Mouse (Mus musculus) midbrain, embryonic 16.5 days (tissue): ENCODE measurements around the gene Ppfibp1. TPM values are rescaled to one million over a fixed set of nuclear protein-coding genes. Genes with fewer than 3 reads are reported as not detected.

ENCODE experiments used
- ATAC-seq: fragments of 200-750 bp; cut with Nextera tagmentation; 2 replicates; pipeline ENCODE4 v1.8.0; 2017; ENCODE audit warnings: moderate TSS enrichment
- H3K27ac ChIP-seq: fragments of 300-500 bp; sonication (generic); 2 replicates; pipeline ENCODE4 v1.5.1; 2014; ENCODE audit warnings: mild to moderate bottlenecking, low read length, mixed read lengths
- H3K27me3 ChIP-seq: fragments of 300-500 bp; sonication (generic); 2 replicates; pipeline ENCODE4 v1.6.1; 2014; ENCODE audit warnings: low read depth, low read length, mixed read lengths; ENCODE audit not compliant: control insufficient read depth, insufficient read depth
- H3K36me3 ChIP-seq: fragments of 300-500 bp; sonication (generic); 2 replicates; pipeline ENCODE4 v1.6.1; 2014; ENCODE audit warnings: mild to moderate bottlenecking, low read length, moderate library complexity, mixed read lengths; ENCODE audit not compliant: control insufficient read depth, insufficient read depth
- H3K4me1 ChIP-seq: fragments of 300-500 bp; sonication (generic); 2 replicates; pipeline ENCODE4 v1.6.1; 2014; ENCODE audit warnings: mild to moderate bottlenecking, low read length, mixed read lengths; ENCODE audit not compliant: control insufficient read depth, insufficient read depth
- H3K4me2 ChIP-seq: fragments of 300-500 bp; sonication (generic); 2 replicates; pipeline ENCODE4 v1.6.1; 2014; ENCODE audit warnings: mild to moderate bottlenecking, low read length, mixed read lengths
- H3K4me3 ChIP-seq: fragments of 300-500 bp; sonication (generic); 2 replicates; pipeline ENCODE4 v1.5.1; 2014; ENCODE audit warnings: low read depth, mild to moderate bottlenecking, low read length, moderate library complexity, mixed read lengths
- H3K9ac ChIP-seq: fragments of 300-500 bp; sonication (generic); 2 replicates; pipeline ENCODE4 v1.6.1; 2014; ENCODE audit warnings: low read depth, low read length, mixed read lengths
- H3K9me3 ChIP-seq: fragments of 300-500 bp; sonication (generic); replicated peaks from 2 replicates; pipeline ENCODE4 v1.6.1; 2014; ENCODE audit warnings: mild to moderate bottlenecking, low read length, mixed read lengths; ENCODE audit not compliant: control insufficient read depth, poor library complexity, severe bottlenecking
- WGBS: fragments of 180-500 bp; shearing (Covaris S2); extraction: QIAGEN DNeasy Blood & Tissue Kit; methylation state at CpG from one replicate; pipeline ENCODE4 v1.1.7; 2014; 5-methylcytosine and 5-hydroxymethylcytosine counted together
- polyA plus RNA-seq: library from polyadenylated mRNA; unstranded; fragments of >200 nt; fragmentation: Nextera tagmentation; extraction: Ambion mirVana; gene quantifications from 2 replicates; pipeline ENCODE4 v1.2.1, GENCODE M21; 2015

The Ppfibp1 gene
- polyA plus RNA-seq, 1 experiment from 2014 or later = 19.6 TPM

- H3K27ac ChIP-seq = 0 out of 2 replicates have a peak overlapping the region, but pooled peaks have one; percentile 29
Measured at GRCm38 (mm10) chr6:147075808-147076387, 187.6 kb downstream of the Ppfibp1 start.

DNA sequence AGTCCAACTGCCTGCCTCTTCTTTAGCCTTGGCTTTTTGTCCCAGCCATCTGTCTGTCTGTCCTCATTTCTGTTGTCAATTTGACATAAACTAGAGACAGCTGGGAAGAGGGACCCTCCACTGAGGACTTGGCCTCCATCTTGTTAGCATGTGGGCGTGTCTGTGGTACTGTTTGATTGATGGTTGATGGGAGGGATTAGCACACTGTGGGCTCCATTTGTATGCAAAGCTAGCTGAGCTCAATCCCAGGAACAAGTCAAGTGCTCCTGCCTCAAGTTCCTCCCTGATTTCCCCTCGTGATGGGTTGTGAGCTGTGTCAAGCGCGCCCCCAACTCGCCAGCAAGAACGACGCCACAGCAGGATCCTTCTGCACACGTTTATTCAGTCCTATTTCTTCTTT, 188.6 kb downstream of the Ppfibp1 start:
- Histone ChIP-seq H3K4me3 (no peak overlapping the region), H3K27me3 (no peaks in the 10 kb centered on the region), H3K9me3 (no peaks in the 10 kb centered on the region), H3K27ac (no peak overlapping the region), H3K4me2 (no peak overlapping the region), H3K9ac (no peak overlapping the region), H3K4me1 (no peaks in the 10 kb centered on the region), H3K36me3 (0 out of 2 replicates have a peak, but pooled peaks cover 2% of the 10 kb centered on the region)
- 77% methylated on average over 8 of the region's 8 CpGs for WGBS
- ATAC-seq = no peak

More at GRCm38 (mm10) chr6:147075808-147076387, 187.6 kb downstream of the Ppfibp1 start:
- WGBS = 48% methylated on average over 5 of the region's 5 CpGs
- H3K4me3 ChIP-seq = no peak overlapping the region
- H3K9me3 ChIP-seq = no peaks in the 10 kb centered on the region
- peaks cover 6% of the 10 kb centered on the region; the same call in 1 of the 2 replicates for H3K36me3 ChIP-seq
- H3K4me1 ChIP-seq = no peaks in the 10 kb centered on the region
- H3K27me3 ChIP-seq = no peaks in the 10 kb centered on the region
- 0 out of 2 replicates have a peak, but pooled peaks have one; percentile 39 for ATAC-seq
- H3K4me2 ChIP-seq = no peak overlapping the region
- H3K9ac ChIP-seq = no peak overlapping the region

- Histone ChIP-seq H3K36me3 (no peaks in the 10 kb centered on the region), H3K27me3 (no peaks in the 10 kb centered on the region), H3K27ac (no peak overlapping the region), H3K9ac (no peak overlapping the region), H3K4me1 (no peaks in the 10 kb centered on the region), H3K9me3 (no peaks in the 10 kb centered on the region), H3K4me3 (no peak overlapping the region), H3K4me2 (no peak overlapping the region)
- WGBS = 94% methylated on average over 10 of the region's 10 CpGs
- no peak for ATAC-seq
Measured at GRCm38 (mm10) chr6:147079919-147080318, 191.6 kb downstream of the Ppfibp1 start.

Other genes starting within 250 kb of the Ppfibp1 start
- 105 and 108 TPM in 2 replicates for gene Med21, start 245.9 kb upstream of the Ppfibp1 start, polyA plus RNA-seq
- 31.7 and 32.7 TPM in 2 replicates for gene Tm7sf3, start 245.7 kb upstream of the Ppfibp1 start, polyA plus RNA-seq
- gene Stk38l, start 163.5 kb upstream of the Ppfibp1 start, polyA plus RNA-seq = 14.4 and 15.8 TPM in 2 replicates
- gene Arntl2, start 92.4 kb upstream of the Ppfibp1 start, polyA plus RNA-seq = 2.9 and 4.2 TPM in 2 replicates
- gene Smco2, start 38.4 kb upstream of the Ppfibp1 start, polyA plus RNA-seq = not detected in 2 replicates
- 0.06 TPM in 1 of 2 replicates, not detected in the other for gene 1700034J05Rik, start 65.9 kb downstream of the Ppfibp1 start, polyA plus RNA-seq
- 0.66 and 0.89 TPM in 2 replicates for gene Rep15, start 144.1 kb downstream of the Ppfibp1 start, polyA plus RNA-seq
- gene Mrps35, start 154.3 kb downstream of the Ppfibp1 start, polyA plus RNA-seq = 66.1 and 67.6 TPM in 2 replicates
- gene Mansc4, start 198.5 kb downstream of the Ppfibp1 start, polyA plus RNA-seq = 0.56 and 0.75 TPM in 2 replicates
- 7.2 and 7.7 TPM in 2 replicates for gene Klhl42, start 202.9 kb downstream of the Ppfibp1 start, polyA plus RNA-seq